In genomic region chr7:80889021-80889511, GRCm38 (mm10) we compare ENCODE assay signal across 8 mouse cellular contexts. TPM values are rescaled to one million over a fixed set of nuclear protein-coding genes. Genes with fewer than 3 reads are reported as not detected.
A peak's percentile ranks its signal among the peaks of the same experiment; 100 is the strongest.
DNase-seq lines count a peak whose midpoint lies in the region; ATAC-seq lines count a peak whose summit lies in the region.

No protein-coding gene starts in this region.

- no peak overlapping the region for H3K4me3 ChIP-seq in forebrain, embryonic 14.5 days (ENCODE audit: low read depth, low read length)
- H3K4me3 ChIP-seq in hindbrain, embryonic 11.5 days (ENCODE audit: low read depth, low read length) = no peak overlapping the region
- H3K4me3 ChIP-seq in midbrain, embryonic 13.5 days (replicated peaks) = no peak overlapping the region

- 46% methylated on average over 8 of the region's 9 CpGs for WGBS in forebrain, embryonic 14.5 days
- WGBS in hindbrain, embryonic 11.5 days = 52% methylated on average over 9 of the region's 9 CpGs
- WGBS in midbrain, embryonic 13.5 days = 43% methylated on average over 9 of the region's 9 CpGs

- no peaks in the 10 kb centered on the region for H3K9me3 ChIP-seq in forebrain, embryonic 14.5 days (replicated peaks; ENCODE audit: control insufficient read depth, low read length)
- no peaks in the 10 kb centered on the region for H3K9me3 ChIP-seq in hindbrain, embryonic 11.5 days (ENCODE audit: control insufficient read depth, low read length)
- no peaks in the 10 kb centered on the region for H3K9me3 ChIP-seq in midbrain, embryonic 13.5 days

- H3K27me3 ChIP-seq in forebrain, embryonic 14.5 days (replicated peaks; ENCODE audit: control insufficient read depth, insufficient read depth, low read length) = no peaks in the 10 kb centered on the region
- H3K27me3 ChIP-seq in hindbrain, embryonic 11.5 days (ENCODE audit: control insufficient read depth, insufficient read depth, low read length) = no peaks in the 10 kb centered on the region
- no peaks in the 10 kb centered on the region for H3K27me3 ChIP-seq in midbrain, embryonic 13.5 days

- DNase-seq in R1 (ENCODE audit: low read depth, low spot score) = peak; percentile 94
- DNase-seq in forebrain, embryonic 14.5 days (ENCODE audit: low spot score) = peak; percentile 82
- DNase-seq in hindbrain, embryonic 11.5 days (ENCODE audit: low spot score) = peak; percentile 83
- peak; percentile 46 to 54 for DNase-seq in layer of hippocampus, postnatal 14 days (ENCODE audit: low spot score in 2 of 2)
- DNase-seq in thymus, postnatal 0 days (ENCODE audit: low spot score) = peak; percentile 59
- no peak for DNase-seq in spleen, adult 12 weeks (ENCODE audit: low spot score)

- peaks cover 40% of the 10 kb centered on the region for H3K36me3 ChIP-seq in forebrain, embryonic 14.5 days (ENCODE audit: control insufficient read depth, insufficient read depth, low read length)
- 0 out of 2 replicates have a peak, but pooled peaks cover 12% of the 10 kb centered on the region for H3K36me3 ChIP-seq in hindbrain, embryonic 11.5 days (ENCODE audit: control insufficient read depth, insufficient read depth, low read length)
- peaks cover 39% of the 10 kb centered on the region for H3K36me3 ChIP-seq in midbrain, embryonic 13.5 days

- no peak overlapping the region for H3K4me2 ChIP-seq in forebrain, embryonic 14.5 days (ENCODE audit: low read length)
- no peak overlapping the region for H3K4me2 ChIP-seq in hindbrain, embryonic 11.5 days (replicated peaks; ENCODE audit: low read depth, low read length)
- no peak overlapping the region for H3K4me2 ChIP-seq in midbrain, embryonic 13.5 days (replicated peaks)

- 0 out of 2 replicates have a peak overlapping the region, but pooled peaks have one; percentile 2 for H3K9ac ChIP-seq in forebrain, embryonic 14.5 days (ENCODE audit: low read length)
- peak overlapping the region; percentile 29; the same call in 1 of the 2 replicates for H3K9ac ChIP-seq in hindbrain, embryonic 11.5 days (ENCODE audit: low read depth, low read length)
- 0 out of 2 replicates have a peak overlapping the region, but pooled peaks have one; percentile 0 for H3K9ac ChIP-seq in midbrain, embryonic 13.5 days (replicated peaks)

- peaks cover 6% of the 10 kb centered on the region; the same call in 1 of the 2 replicates for H3K4me1 ChIP-seq in forebrain, embryonic 14.5 days (ENCODE audit: control insufficient read depth, insufficient read depth, low read length)
- H3K4me1 ChIP-seq in hindbrain, embryonic 11.5 days (replicated peaks; ENCODE audit: control insufficient read depth, insufficient read depth, low read length) = peaks cover 3% of the 10 kb centered on the region
- peaks cover 13% of the 10 kb centered on the region for H3K4me1 ChIP-seq in midbrain, embryonic 13.5 days (replicated peaks)

- ATAC-seq in CD4-positive, CD25-positive, alpha-beta regulatory T cell, adult 4 months = peak; percentile 15
- ATAC-seq in forebrain, embryonic 14.5 days = peak; percentile 88
- ATAC-seq in hindbrain, embryonic 11.5 days (ENCODE audit: low FRiP score) = peak; percentile 84
- ATAC-seq in midbrain, embryonic 13.5 days = peak; percentile 81

- H3K27ac ChIP-seq in forebrain, embryonic 14.5 days (ENCODE audit: low read depth, low read length) = peak overlapping the region; percentile 67
- peak overlapping the region; percentile 73 for H3K27ac ChIP-seq in hindbrain, embryonic 11.5 days (ENCODE audit: low read depth, low read length)
- peak overlapping the region; percentile 64 for H3K27ac ChIP-seq in midbrain, embryonic 13.5 days

RNA-seq across cellular contexts. Expression of gene Wdr73, which starts 12.0 kb away (rescaled TPM):
- polyA plus RNA-seq in CD4-positive, CD25-positive, alpha-beta regulatory T cell, adult 4 months (2017; shearing (Covaris generic)) = 10 to 100 TPM; 20.6 to 33.8 TPM
- 36.3 and 38.1 TPM in 2 replicates for polyA plus RNA-seq in forebrain, embryonic 14.5 days (2014; fragmentation: Nextera tagmentation; extraction: Ambion mirVana)
- polyA plus RNA-seq in hindbrain, embryonic 11.5 days (2014; fragmentation: Nextera tagmentation; extraction: Ambion mirVana) = 38.3 and 41.4 TPM in 2 replicates
- total RNA-seq in layer of hippocampus, postnatal 14 days (2021) = 10 to 100 TPM; 24.6 to 30.3 TPM
- 41.2 and 44.3 TPM in 2 replicates for polyA plus RNA-seq in midbrain, embryonic 13.5 days (2015; fragmentation: Nextera tagmentation; extraction: Ambion mirVana)
- 38.2 and 44.6 TPM in 2 replicates for polyA plus RNA-seq in thymus, postnatal 0 days (2015; fragmentation: Nextera tagmentation; extraction: Ambion mirVana)

RNA-seq across cellular contexts. Expression of gene Nmb, which starts 15.8 kb away (rescaled TPM):
- 10 to 100 TPM; 79.7 to 81.7 TPM for polyA plus RNA-seq in CD4-positive, CD25-positive, alpha-beta regulatory T cell, adult 4 months (2017; shearing (Covaris generic))
- 3.8 and 7.9 TPM in 2 replicates for polyA plus RNA-seq in forebrain, embryonic 14.5 days (2014; fragmentation: Nextera tagmentation; extraction: Ambion mirVana)
- polyA plus RNA-seq in hindbrain, embryonic 11.5 days (2014; fragmentation: Nextera tagmentation; extraction: Ambion mirVana) = 6.7 and 7.0 TPM in 2 replicates
- total RNA-seq in layer of hippocampus, postnatal 14 days (2021) = 10 to 100 TPM in 1 of 2 experiments, 1 to 10 TPM in 1; 9.6 to 11.8 TPM
- polyA plus RNA-seq in midbrain, embryonic 13.5 days (2015; fragmentation: Nextera tagmentation; extraction: Ambion mirVana) = 6.3 and 6.6 TPM in 2 replicates
- polyA plus RNA-seq in thymus, postnatal 0 days (2015; fragmentation: Nextera tagmentation; extraction: Ambion mirVana) = 28.0 and 32.1 TPM in 2 replicates

RNA-seq across cellular contexts. Expression of gene Zscan2, which starts 28.3 kb away (rescaled TPM):
- 1 to 10 TPM; 3.8 to 4.2 TPM for polyA plus RNA-seq in CD4-positive, CD25-positive, alpha-beta regulatory T cell, adult 4 months (2017; shearing (Covaris generic))
- polyA plus RNA-seq in forebrain, embryonic 14.5 days (2014; fragmentation: Nextera tagmentation; extraction: Ambion mirVana) = 5.6 and 5.7 TPM in 2 replicates
- polyA plus RNA-seq in hindbrain, embryonic 11.5 days (2014; fragmentation: Nextera tagmentation; extraction: Ambion mirVana) = 4.5 and 4.8 TPM in 2 replicates
- 10 to 100 TPM; 12.2 to 13.0 TPM for total RNA-seq in layer of hippocampus, postnatal 14 days (2021)
- 6.1 and 6.6 TPM in 2 replicates for polyA plus RNA-seq in midbrain, embryonic 13.5 days (2015; fragmentation: Nextera tagmentation; extraction: Ambion mirVana)
- polyA plus RNA-seq in thymus, postnatal 0 days (2015; fragmentation: Nextera tagmentation; extraction: Ambion mirVana) = 2.7 and 3.0 TPM in 2 replicates

RNA-seq across cellular contexts. Expression of gene Sec11a, which starts 58.5 kb away (rescaled TPM):
- 100 to 1,000 TPM; 260 to 342 TPM for polyA plus RNA-seq in CD4-positive, CD25-positive, alpha-beta regulatory T cell, adult 4 months (2017; shearing (Covaris generic))
- polyA plus RNA-seq in forebrain, embryonic 14.5 days (2014; fragmentation: Nextera tagmentation; extraction: Ambion mirVana) = 149 and 164 TPM in 2 replicates
- polyA plus RNA-seq in hindbrain, embryonic 11.5 days (2014; fragmentation: Nextera tagmentation; extraction: Ambion mirVana) = 212 and 221 TPM in 2 replicates
- total RNA-seq in layer of hippocampus, postnatal 14 days (2021) = 10 to 100 TPM; 58.7 to 66.9 TPM
- polyA plus RNA-seq in midbrain, embryonic 13.5 days (2015; fragmentation: Nextera tagmentation; extraction: Ambion mirVana) = 162 and 181 TPM in 2 replicates
- polyA plus RNA-seq in thymus, postnatal 0 days (2015; fragmentation: Nextera tagmentation; extraction: Ambion mirVana) = 193 and 208 TPM in 2 replicates

Comparison
In these comparisons a context has a peak if more than half of its experiments do, and no peak if none do; other contexts are left out.
1. ATAC-seq: peak in every context shown above with its lines; median percentile 88 in forebrain, embryonic 14.5 days; 84 in hindbrain, embryonic 11.5 days; 81 in midbrain, embryonic 13.5 days; 15 in CD4-positive, CD25-positive, alpha-beta regulatory T cell, adult 4 months.